Mouse (Mus musculus) adrenal gland, postnatal 14 days (tissue): ENCODE data around the gene Tmx4. TPM values are rescaled to one million over a fixed set of nuclear protein-coding genes. Genes with fewer than 3 reads are reported as not detected.

Experiments used
- DNase-seq: peaks from one replicate; pipeline ENCODE4 v3.0.0; 2021; ENCODE audit warnings: mixed read lengths
- total RNA-seq: library from RNA; stranded (reverse); gene quantifications from 2 replicates; pipeline ENCODE4 v1.2.3, GENCODE M21; 2021

Tmx4 gene
- total RNA-seq, 1 experiment from 2014 or later, result 31.2 TPM

- DNase-seq, result no peak
These were observed 84.5 kb downstream of the Tmx4 start for GRCm38 (mm10) chr2:134559422-134559821.

GRCm38 (mm10) chr2:134554221-134554727 lies 89.7 kb downstream of the Tmx4 start, which contains the start of gene Hao1:
Hao1 (minus strand) TSS chr2:134554368.
- no peak for DNase-seq

GRCm38 (mm10) chr2:134552358-134552757 lies 91.6 kb downstream of the Tmx4 start:
- DNase-seq, result no peak

GRCm38 (mm10) chr2:134549770-134550169 lies 94.2 kb downstream of the Tmx4 start:
- DNase-seq, result peak; percentile 70

- DNase-seq, result no peak
These were observed 98.8 kb downstream of the Tmx4 start for GRCm38 (mm10) chr2:134545116-134545515.

- DNase-seq, result no peak
These were observed 99.5 kb downstream of the Tmx4 start for GRCm38 (mm10) chr2:134544321-134545065.

Other genes starting within 250 kb of the Tmx4 start
- gene Hao1, start 89.8 kb downstream of the Tmx4 start, total RNA-seq, result 1.5 and 22.1 TPM in 2 replicates
- 46.0 and 56.2 TPM in 2 replicates for gene Plcb1, start 141.9 kb upstream of the Tmx4 start, total RNA-seq